Mouse (Mus musculus) stomach, postnatal 0 days (tissue): ENCODE measurements around the gene Gpr15.

Source experiments
- CTCF ChIP-seq: IDR thresholded peaks from 2 replicates; pipeline ENCODE4 v1.5.1; 2016; ENCODE audit warnings: antibody characterized with exemption, low read depth, mild to moderate bottlenecking, moderate library complexity
- EP300 ChIP-seq: optimal IDR thresholded peaks from 2 replicates; pipeline ENCODE3; 2016; ENCODE audit warnings: antibody characterized with exemption

- no peak for TF ChIP-seq CTCF
- no peak for TF ChIP-seq EP300
These were observed 3.4 kb upstream of the Gpr15 start for GRCm38 (mm10) chr16:58722292-58722691.
